Mouse (Mus musculus): ENCODE results near the gene Cds1. TPM values are rescaled to one million over a fixed set of nuclear protein-coding genes. Genes with fewer than 3 reads are reported as not detected.

Cds1 gene
- total and polyA plus RNA-seq, 3 experiments, result not detected

DNA sequence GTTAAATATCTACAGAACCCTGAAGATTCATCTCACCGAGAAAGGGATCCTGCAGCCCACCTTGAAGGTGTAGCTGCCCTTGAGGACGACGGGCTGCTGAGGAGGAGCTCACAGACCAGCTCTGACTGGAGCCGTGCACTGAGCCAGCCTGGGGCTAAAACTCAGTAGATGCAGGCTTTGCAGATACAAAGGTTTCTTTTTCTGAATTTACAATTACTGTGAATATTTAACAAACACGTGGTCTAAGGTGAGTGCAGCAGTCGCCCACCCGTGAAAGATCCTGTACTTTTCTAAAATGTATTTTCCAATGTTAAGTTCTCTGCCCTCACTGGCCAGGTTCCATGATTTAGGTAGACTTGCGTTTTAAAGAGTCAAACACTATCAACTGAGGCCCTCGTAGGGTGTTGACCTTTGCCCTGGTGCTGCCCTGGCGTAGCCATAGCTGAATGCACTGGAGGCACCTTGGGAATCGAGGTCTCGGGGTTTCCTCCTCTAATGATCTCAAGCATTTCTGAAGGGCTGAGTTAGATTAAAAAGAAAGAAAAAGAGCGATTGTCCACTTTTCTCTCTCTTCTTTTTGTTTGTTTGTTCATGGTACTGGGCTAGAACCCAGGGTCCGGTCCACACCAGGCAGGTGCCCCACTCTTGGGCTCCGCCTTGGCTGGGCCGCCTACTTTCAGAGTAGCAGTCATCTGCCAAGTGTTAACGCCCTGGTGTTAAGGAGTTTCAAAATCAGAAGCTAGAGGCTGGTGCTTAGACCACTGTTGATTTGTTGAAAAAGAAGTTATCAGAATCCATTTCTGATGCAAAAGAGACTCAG is 56.8 kb downstream of the Cds1 start:
- TF ChIP-seq KAT2A (conservative IDR thresholded peaks at IDR 0.05; ENCODE audit: low read depth, low read length) (no peak), ZKSCAN1 (IDR thresholded peaks at IDR 0.05; ENCODE audit: low read depth, low read length) (no peak), RCOR1 (IDR thresholded peaks at IDR 0.05; ENCODE audit: low read depth, low read length) (no peak), POLR2AphosphoS2 (IDR thresholded peaks at IDR 0.05; ENCODE audit: low read length) (no peak), ZC3H11A (IDR thresholded peaks at IDR 0.05; ENCODE audit: low read depth, low read length) (no peak), CTCF (IDR thresholded peaks at IDR 0.05 in 2 of 3, conservative IDR thresholded peaks at IDR 0.05 in 1 of 3; ENCODE audit: control insufficient read depth in 1 of 3, insufficient read depth in 1 of 3, low read depth in 2 of 3, low read length in 3 of 3, poor library complexity in 1 of 3, severe bottlenecking in 1 of 3) (no peak), ELF1 (IDR thresholded peaks at IDR 0.05; ENCODE audit: low read depth, low read length) (no peak), USF1 (IDR thresholded peaks at IDR 0.05; ENCODE audit: low read depth, low read length) (no peak), MEF2A (IDR thresholded peaks at IDR 0.05; ENCODE audit: extremely low read depth, insufficient replicate concordance, low read depth, low read length, poor library complexity, severe bottlenecking) (no peak), E2F4 (IDR thresholded peaks at IDR 0.05; ENCODE audit: borderline replicate concordance, low read depth, low read length) (no peak), MYC (IDR thresholded peaks at IDR 0.05; ENCODE audit: low read depth, low read length) (no peak)
- Histone ChIP-seq H3K27ac (ENCODE audit: control insufficient read depth, low read depth, low read length) (no peak overlapping the region), H3K4me1 (ENCODE audit: control insufficient read depth in 1 of 2, insufficient read depth in 2 of 2, low read length in 2 of 2) (peaks cover 0 to 4% of the 10 kb centered on the region in 2 experiments; a peak in 1 of 4 replicates), H3K36me3 (ENCODE audit: control insufficient read depth in 1 of 2, insufficient read depth in 2 of 2, low read length in 2 of 2) (peaks cover 0 to 4% of the 10 kb centered on the region in 2 experiments; a peak in 1 of 4 replicates), H3K9ac (ENCODE audit: control insufficient read depth, low read depth, low read length, poor library complexity, severe bottlenecking) (no peak overlapping the region), H3K27me3 (ENCODE audit: control insufficient read depth in 1 of 2, insufficient read depth in 2 of 2, low read length in 2 of 2) (no peaks in the 10 kb centered on the region), H3K4me3 (ENCODE audit: control insufficient read depth in 1 of 2, insufficient read depth in 1 of 2, low read depth in 2 of 2, low read length in 2 of 2) (no peak overlapping the region), H3K9me3 (replicated peaks; ENCODE audit: insufficient read depth, low read length) (no peaks in the 10 kb centered on the region), H3K79me2 (ENCODE audit: control insufficient read depth, insufficient read depth, low read length, poor library complexity) (no peaks in the 10 kb centered on the region; the same call in 1 of the 2 replicates)
- no peak for DNase-seq (ENCODE audit: low read depth, low spot score)

- no peak for DNase-seq (ENCODE audit: low read depth, low spot score)
- no peak overlapping the region for H3K27ac ChIP-seq (ENCODE audit: control insufficient read depth, low read depth, low read length)
- no peaks in the 10 kb centered on the region for H3K27me3 ChIP-seq (ENCODE audit: control insufficient read depth in 1 of 2, insufficient read depth in 2 of 2, low read length in 2 of 2)
- no peak overlapping the region for H3K4me3 ChIP-seq (ENCODE audit: control insufficient read depth in 1 of 2, insufficient read depth in 1 of 2, low read depth in 2 of 2, low read length in 2 of 2)
- no peaks in the 10 kb centered on the region for H3K9me3 ChIP-seq (replicated peaks; ENCODE audit: insufficient read depth, low read length)
- no peak overlapping the region for H3K9ac ChIP-seq (ENCODE audit: control insufficient read depth, low read depth, low read length, poor library complexity, severe bottlenecking)
- TF ChIP-seq MEF2A (IDR thresholded peaks at IDR 0.05; ENCODE audit: extremely low read depth, insufficient replicate concordance, low read depth, low read length, poor library complexity, severe bottlenecking) (no peak), SIN3A (IDR thresholded peaks at IDR 0.05; ENCODE audit: low read length) (no peak), NELFE (IDR thresholded peaks at IDR 0.05; ENCODE audit: low read depth, low read length) (no peak), GABPA (IDR thresholded peaks at IDR 0.05; ENCODE audit: low read depth, low read length) (no peak), MAX (IDR thresholded peaks at IDR 0.05; ENCODE audit: low read length) (no peak), SMC3 (IDR thresholded peaks at IDR 0.05; ENCODE audit: low read depth, low read length) (no peak), JUND (IDR thresholded peaks at IDR 0.05; ENCODE audit: low read depth, low read length) (no peak), MYB (IDR thresholded peaks at IDR 0.05; ENCODE audit: low read depth, low read length) (no peak), ZC3H11A (IDR thresholded peaks at IDR 0.05; ENCODE audit: low read depth, low read length) (no peak), ZMIZ1 (IDR thresholded peaks at IDR 0.05; ENCODE audit: low read depth, low read length) (no peak), MAZ (IDR thresholded peaks at IDR 0.05; ENCODE audit: low read depth, low read length) (no peak)
- no peaks in the 10 kb centered on the region; the same call in 1 of the 2 replicates for H3K79me2 ChIP-seq (ENCODE audit: control insufficient read depth, insufficient read depth, low read length, poor library complexity)
- H3K4me1 ChIP-seq (ENCODE audit: control insufficient read depth in 1 of 2, insufficient read depth in 2 of 2, low read length in 2 of 2), result peaks cover 0 to 7% of the 10 kb centered on the region in 2 experiments; a peak in 2 of 4 replicates
- peaks cover 0 to 9% of the 10 kb centered on the region in 2 experiments; a peak in 2 of 4 replicates for H3K36me3 ChIP-seq (ENCODE audit: control insufficient read depth in 1 of 2, insufficient read depth in 2 of 2, low read length in 2 of 2)
Observed at GRCm38 (mm10) chr5:101822311-101822670, 57.4 kb downstream of the Cds1 start.

All from MEL (cell line).